Mouse (Mus musculus): ENCODE measurements around the gene Eva1b. TPM values are rescaled to one million over a fixed set of nuclear protein-coding genes. Genes with fewer than 3 reads are reported as not detected.
"Not testable (repeated sequence)": the region's sequence is repeated elsewhere in the genome, so short reads cannot be mapped to it uniquely, and the experiment has no call there.

Gene Eva1b
- total RNA-seq, 1 experiment from 2014 or later: 27.6 TPM

- no peak for DNase-seq
Observed at GRCm38 (mm10) chr4:126155183-126155582, 7.6 kb downstream of the Eva1b start.

- DNase-seq: no peak
Observed at GRCm38 (mm10) chr4:126155869-126156268, 8.3 kb downstream of the Eva1b start.

DNA sequence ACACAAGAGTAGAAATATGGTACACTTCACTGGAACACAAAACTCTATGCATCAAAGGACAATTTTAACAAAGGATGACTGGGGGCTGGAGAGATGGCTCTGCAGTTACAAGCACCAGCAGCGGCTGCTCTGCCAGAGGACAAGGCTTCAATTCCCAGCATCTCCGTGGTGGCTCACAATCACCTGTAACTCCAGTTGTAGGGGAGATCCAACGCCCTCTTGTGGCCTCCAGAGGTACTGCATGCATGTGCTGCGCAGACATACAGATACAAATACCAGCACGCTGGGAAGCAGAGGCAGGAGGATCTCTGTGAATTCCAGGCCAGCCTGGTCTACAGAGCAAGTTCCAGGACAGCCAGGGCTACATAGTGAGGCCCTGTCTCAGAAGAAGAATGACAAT is 9.1 kb downstream of the Eva1b start:
- no peak for DNase-seq

- no peak for DNase-seq
Observed at GRCm38 (mm10) chr4:126157562-126157961, 10.0 kb downstream of the Eva1b start.

GRCm38 (mm10) chr4:126159455-126159854 is 11.9 kb downstream of the Eva1b start:
- DNase-seq: no peak

DNA sequence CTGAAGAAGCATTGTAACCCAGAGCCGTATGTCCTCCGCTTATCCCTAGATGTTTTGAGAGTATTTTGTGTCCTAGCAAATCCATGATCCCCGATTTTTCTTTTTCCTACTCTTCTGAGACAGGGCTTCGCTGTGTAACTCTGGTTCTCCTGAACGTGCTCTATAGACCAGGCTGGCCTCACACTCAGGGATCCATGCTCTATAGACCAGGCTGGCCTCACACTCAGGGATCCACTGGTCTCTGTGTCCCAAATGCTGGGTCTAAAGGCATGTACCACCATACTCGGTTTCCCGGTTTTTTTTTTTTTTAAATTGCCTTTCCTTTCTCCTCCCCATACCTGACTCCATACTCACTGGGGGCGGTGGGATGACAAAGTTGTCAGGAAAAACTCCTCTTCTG is 13.4 kb downstream of the Eva1b start:
- DNase-seq: no peak

DNA sequence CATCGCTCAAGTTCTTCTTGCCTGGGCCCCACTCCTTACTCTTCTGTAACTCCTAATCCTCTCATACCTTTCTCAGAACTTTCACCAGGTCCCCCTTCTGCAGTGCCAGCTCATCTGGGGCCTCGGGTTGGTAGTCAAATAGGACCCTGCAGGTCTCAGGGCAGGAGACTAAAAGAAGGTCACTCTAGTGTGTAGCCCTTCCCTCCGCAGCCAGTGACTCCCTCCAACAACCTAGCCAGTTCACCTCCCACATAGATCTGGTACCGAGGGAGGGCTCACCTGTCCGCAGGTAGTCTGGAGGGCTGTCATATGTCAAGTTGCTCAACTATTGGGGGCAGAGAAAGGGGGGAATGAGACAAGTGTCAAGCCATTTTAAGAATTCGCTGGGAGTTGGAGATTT is 13.9 kb downstream of the Eva1b start:
- DNase-seq: no peak

DNA sequence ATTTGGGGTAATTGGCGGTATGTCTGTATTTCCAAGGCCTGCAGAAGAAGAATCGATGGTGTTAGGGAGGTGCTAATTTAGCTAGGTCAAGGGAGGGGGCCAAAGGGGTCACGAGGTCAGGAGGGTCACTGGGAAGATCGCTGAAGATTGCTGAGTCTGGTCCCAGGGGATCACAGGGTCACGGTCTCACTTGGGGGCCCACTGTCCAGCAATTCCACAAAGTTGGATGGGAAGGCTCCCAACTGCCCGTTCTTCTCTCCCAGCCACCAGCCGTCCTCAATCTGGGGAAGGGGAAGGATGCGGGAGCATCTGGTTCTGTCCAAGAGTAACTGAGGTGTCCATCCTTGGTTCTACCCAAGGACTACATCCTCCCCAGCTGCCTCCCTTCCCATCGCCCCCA is 14.4 kb downstream of the Eva1b start:
- DNase-seq: no peak

DNA sequence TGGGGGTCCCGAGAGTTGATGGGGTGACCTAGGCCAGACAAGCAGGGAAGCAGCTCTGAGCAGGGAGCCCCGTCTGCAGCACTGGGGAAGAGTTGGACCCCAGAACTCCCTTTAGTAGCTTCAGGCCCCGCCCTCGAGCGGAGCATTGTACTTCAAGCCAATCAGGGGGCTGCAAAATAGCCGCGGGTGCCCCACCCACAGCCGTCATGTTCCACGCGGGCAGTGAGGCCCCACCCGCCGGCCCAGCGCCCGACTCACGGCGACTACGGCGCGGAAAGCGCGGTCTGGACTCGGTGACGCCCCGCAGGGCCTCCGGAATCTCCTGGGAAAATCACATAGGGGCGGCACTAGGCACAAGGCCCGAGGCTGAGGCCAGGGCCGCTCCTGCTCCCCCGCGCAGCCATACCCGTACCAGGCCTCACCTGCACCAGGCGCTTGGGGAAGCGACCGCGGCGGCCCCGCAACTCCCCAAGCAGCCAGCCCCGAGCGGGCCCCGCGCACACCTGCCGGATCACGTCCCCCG is 15.1 kb downstream of the Eva1b start:
- peak; percentile 96 for DNase-seq

DNA sequence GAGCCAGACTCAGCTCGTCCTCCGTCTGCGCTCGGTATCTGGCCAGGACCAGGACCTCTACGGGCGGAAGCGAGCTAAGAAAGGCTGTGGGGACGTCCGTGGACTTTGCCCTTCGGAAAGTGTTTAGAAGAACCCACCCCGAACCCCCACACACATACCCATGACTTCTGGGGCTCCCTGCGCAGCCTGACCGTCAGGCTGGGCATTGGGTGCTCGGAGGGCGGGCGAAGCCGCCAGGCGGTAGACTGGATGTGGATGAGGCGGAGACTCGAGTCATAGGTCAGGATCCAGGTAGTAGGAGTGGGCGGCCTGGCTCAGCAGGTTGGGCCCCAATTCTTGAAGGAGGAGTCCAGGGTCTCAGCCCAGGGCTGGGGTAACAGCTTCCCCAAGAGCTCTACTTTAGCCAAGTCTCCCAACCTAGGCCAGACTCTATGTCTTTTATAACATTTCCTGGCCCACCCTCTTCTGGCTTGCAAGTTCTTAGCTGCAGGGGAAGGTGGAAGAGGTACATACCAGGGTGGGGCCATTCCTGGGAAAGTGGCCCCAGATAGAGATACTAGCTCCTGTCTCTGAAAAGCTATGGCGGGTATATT is 15.6 kb downstream of the Eva1b start, which contains the start of gene Sh3d21:
Sh3d21 (minus strand) TSS at position 425 of the 593 bp plus-strand sequence.
- DNase-seq: no peak

DNA sequence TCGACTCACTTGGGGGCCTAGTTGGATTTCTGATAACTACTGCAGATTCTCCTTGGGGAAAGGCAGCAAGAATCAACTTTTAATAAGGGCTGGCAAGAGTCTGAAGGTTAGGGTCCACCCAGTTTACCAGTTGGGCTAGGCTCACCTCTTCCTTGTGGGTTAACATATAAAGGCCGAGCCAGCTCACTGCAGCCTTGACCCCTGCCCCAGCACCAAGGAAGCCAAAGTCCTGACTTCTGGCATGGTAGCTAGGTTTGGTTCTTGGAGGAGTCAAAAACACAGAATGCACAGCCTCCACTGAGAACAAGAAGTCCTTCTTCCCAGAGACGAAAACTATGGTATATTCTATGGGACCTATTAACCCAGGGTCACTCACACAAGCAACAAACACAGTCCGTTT is 16.1 kb downstream of the Eva1b start:
- peak; percentile 54 for DNase-seq

GRCm38 (mm10) chr4:126165092-126165491 is 17.5 kb downstream of the Eva1b start:
- DNase-seq: not testable (repeated sequence)

DNA sequence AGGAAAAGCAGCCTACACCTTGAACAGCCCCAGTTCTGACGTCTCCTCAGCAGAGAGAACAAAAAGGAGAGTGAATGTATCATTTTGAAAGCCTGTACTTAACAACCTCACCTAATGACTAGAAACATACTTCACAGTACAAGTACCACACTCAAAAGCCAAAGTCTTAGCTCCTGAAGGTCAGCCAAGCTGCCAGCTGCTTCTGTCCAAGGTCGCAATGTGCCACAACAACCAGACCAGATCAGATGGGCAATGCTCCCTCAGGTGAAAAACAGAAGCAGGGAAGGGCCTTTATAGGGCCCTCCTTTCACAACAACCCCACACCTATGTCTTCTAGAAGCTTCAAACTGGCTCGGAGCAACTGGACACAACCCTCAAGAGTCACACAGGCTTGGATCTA is 18.5 kb downstream of the Eva1b start:
- DNase-seq: peak; percentile 58

DNA sequence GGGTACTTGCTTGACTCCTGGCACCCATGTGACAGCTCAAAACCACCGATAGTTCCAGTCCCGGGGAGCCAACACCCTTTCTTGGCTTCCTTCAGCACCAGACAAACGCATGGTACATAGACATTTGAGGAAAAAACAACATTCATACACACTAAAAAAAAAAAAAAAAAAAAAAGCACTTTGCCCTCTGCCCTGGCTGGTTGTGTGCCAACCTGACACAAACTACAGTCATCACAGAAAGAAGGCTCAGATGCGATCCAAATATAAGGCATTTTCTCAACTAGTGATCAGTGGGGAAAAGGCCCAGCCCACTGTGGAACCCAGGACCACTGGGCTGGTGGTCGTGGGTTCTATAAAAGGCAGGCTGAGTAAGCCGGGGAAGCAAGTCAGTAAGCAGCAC is 21.3 kb downstream of the Eva1b start:
- DNase-seq: no peak

DNA sequence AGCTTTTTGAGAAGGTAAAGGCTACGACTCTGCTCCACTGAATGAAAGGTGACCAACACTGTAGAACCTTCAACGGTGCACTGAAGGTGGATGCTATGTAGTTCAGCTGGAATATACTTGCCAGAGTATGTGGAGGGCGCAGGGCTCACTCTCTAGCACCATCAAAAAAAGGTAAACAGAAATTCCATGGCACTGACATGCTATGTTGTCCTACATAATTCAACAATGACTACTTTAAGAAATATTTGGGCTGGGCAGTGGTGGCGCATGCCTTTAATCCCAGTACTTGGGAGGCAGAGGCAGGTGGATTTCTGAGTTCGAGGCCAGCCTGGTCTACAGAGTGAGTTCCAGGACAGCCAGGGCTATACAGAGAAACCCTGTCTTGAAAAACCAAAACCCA is 23.2 kb downstream of the Eva1b start:
- not testable (repeated sequence) for DNase-seq

DNA sequence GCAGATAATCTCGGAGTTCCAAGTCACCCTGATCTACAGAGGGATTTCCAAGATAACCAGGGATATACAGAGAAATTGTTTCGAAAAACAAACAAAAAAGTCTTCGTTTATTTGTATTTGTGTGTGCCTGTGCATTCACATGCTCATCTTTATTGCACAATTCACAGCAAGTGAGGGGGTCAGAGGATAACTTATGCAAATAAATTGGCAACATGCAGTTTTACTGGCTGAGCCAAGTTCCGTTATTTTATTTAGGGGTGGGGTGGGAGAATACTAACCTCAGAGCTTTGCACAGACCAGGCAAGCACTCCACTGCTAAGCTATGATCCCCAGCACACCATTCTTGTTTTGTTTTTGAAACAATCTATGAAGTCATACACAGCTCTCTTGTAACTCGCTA is 26.3 kb downstream of the Eva1b start:
- DNase-seq: no peak

- DNase-seq: not testable (repeated sequence)
Observed at GRCm38 (mm10) chr4:126175980-126176379, 28.4 kb downstream of the Eva1b start.

- peak; percentile 71 for DNase-seq
Observed at GRCm38 (mm10) chr4:126181170-126181957, 33.8 kb downstream of the Eva1b start.

DNA sequence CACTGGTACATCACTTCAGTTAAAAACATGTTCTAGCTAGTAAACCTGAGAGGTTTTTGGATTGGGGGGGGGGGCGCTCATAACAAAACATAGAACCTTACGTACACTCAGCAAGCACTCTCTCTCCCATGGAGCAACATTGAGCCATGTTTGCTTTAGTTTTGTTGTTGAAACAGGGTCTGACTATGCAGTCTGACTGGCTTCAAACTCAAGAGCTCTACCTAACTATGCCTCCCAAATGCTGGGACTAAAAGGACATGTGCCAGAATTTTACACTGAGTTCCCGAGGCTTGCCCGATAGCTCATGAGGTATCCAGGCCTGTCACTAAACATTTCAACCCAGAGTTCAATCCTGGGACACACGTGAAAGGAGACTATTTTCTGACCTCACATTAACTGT is 35.5 kb downstream of the Eva1b start:
- DNase-seq: no peak

- no peak for DNase-seq
Observed at GRCm38 (mm10) chr4:126187096-126187495, 39.6 kb downstream of the Eva1b start.

DNA sequence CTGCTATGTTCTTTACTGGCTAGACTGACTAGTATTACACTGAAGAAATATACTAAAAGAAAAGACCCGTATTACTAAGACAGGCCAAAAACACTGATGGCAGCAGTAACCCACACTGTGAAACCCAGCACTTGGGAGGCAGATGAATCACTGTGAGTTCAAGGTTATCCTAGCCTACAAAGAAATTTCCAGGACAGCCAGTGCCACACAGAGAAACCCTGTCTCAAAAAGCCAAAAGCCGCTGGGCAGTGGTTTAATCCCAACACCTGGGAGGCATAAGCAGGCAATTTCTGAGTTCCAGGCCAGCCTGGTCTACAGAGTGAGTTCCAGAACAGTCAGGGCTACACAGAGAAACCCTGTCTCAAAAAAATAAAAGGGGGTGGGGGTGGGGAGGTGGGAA is 43.1 kb downstream of the Eva1b start:
- peak; percentile 39 for DNase-seq

DNA sequence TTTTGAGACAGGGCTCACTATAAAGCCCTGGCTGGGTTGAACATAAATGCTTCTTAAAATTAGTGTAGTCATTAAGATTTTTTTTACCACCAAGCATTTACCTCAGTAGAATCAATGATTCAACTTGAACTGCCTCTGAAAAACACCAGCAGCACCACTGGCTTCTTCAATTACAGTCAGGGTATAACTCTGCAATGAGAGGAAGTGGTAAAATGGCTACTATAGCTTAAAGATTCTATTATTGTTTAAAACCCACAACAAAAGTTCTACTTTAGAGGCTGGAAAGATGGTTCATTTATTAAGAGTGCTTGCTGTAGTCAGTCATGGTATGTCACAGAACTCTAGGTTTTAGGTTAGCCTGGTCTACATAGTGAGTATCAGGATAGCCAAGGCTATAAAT is 46.7 kb downstream of the Eva1b start:
- DNase-seq: no peak

DNA sequence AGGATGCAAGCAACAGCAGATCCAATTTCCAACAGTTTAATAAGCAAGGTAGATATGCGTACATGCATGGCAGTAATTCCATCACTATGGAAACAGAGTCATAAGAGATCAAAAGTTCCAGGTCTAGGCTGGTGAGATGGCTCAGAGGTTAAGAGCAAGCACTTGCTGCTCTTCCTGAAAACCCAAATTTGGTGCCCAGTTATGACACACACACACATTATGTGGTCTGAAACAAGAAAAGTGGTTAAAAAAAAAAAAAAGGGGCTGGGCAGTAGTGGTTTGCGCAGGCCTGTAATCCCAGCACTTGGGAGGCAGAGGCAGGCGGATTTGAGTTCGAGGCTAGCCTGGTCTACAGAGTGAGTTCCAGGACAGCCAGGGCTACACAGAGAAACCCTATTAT is 47.4 kb downstream of the Eva1b start:
- DNase-seq: no peak

GRCm38 (mm10) chr4:126197485-126197884 is 49.9 kb downstream of the Eva1b start:
- peak; percentile 36 for DNase-seq

Measured in adrenal gland, postnatal 14 days (tissue).